Mouse (Mus musculus): ENCODE results near the gene Tbc1d15.

DNA sequence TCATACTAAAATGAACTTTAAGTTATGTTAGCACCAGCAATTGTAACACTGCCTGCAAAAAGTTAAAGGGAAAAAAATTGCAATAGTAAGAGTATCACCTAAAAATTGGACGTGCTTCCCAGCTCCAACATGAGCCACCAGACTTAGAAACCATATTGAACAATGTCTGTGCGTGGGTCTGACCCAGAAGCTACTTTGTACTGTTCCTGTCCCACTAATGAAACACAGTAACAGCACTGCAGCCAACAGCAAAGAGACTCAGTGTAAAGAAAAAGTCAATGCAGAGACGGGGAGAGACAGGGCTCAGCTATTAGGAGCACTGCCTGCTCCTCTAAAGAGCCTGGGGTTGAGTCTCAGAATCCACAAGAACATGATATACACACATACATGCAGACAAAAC, 27.4 kb downstream of the Tbc1d15 start:
- TF ChIP-seq CTCF (IDR thresholded peaks at IDR 0.05; ENCODE audit: low read depth, low read length) (no peak), POLR2A (IDR thresholded peaks at IDR 0.05; ENCODE audit: extremely low read depth, insufficient read depth, low read length) (no peak)
